Mouse (Mus musculus): ENCODE results near the gene Arid3a. TPM values are rescaled to one million over a fixed set of nuclear protein-coding genes. Genes with fewer than 3 reads are reported as not detected.

Arid3a gene
- total and polyA plus RNA-seq, 3 experiments: 11.8 to 17.2 TPM; not detected in 1

DNA sequence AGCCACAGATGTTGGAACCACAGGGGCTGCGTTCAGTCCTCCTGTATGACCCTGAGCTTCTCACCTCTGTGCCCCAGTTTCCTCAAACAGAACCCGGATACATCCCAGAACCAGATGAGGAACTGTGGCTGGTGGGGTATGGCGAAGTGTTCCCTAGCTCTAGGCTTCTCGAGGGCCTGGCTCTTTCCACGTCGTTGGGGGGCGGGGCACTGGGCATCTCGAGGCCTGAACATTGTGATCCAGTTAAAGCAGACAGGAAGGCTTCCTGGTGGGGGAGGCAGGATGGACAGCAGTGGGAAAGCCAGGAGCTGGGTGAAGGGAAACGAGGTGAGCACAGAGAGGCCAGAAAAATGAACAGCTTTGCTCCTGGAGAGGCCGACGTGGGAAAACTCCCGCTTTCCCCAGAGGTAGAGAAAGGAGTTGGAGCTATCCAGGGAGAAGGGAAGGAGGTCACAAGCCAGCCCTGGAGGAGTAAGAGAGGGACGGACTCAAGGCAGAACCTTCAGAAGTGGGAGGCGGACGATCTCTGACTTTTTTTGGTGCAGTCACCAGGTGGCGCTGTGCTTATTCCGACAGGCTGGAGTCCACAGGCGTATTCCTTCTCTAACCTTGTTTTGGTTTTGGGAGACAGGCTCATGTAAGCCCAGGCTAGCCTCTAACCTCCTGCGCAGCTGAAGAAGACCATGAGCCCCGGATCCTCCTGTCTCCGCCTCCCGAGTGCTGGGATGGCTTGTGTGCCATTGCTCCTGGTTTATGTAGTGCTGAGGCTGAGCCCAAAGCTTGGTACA, 43.4 kb upstream of the Arid3a start:
- H3K4me3 ChIP-seq (ENCODE audit: control insufficient read depth in 1 of 2, insufficient read depth in 1 of 2, low read depth in 2 of 2, low read length in 2 of 2): peak overlapping the region; percentile 45 to 50
- no peak overlapping the region for H3K27ac ChIP-seq (ENCODE audit: control insufficient read depth, low read depth, low read length)
- H3K79me2 ChIP-seq (ENCODE audit: control insufficient read depth, insufficient read depth, low read length, poor library complexity): no peaks in the 10 kb centered on the region
- H3K9ac ChIP-seq (ENCODE audit: control insufficient read depth, low read depth, low read length, poor library complexity, severe bottlenecking): peak overlapping the region; percentile 68
- peak; percentile 92 for DNase-seq (ENCODE audit: low read depth, low spot score)
- TF ChIP-seq SIN3A (IDR thresholded peaks at IDR 0.05; ENCODE audit: low read length): peak; percentile 63
- peak; percentile 52 for TF ChIP-seq RAD21 (IDR thresholded peaks at IDR 0.05; ENCODE audit: low read depth, low read length)
- TF ChIP-seq POLR2A (IDR thresholded peaks at IDR 0.05; ENCODE audit: control insufficient read depth in 1 of 2, insufficient read depth in 1 of 2, low read depth in 1 of 2, low read length in 2 of 2, poor library complexity in 1 of 2): 0 out of 4 replicates have a peak, but pooled peaks of 1 of the 2 experiments have one; percentile 18
- TF ChIP-seq ETS1 (IDR thresholded peaks at IDR 0.05; ENCODE audit: low read depth, low read length): no peak
- 0 out of 2 replicates have a peak, but pooled peaks have one; percentile 20 for TF ChIP-seq MXI1 (IDR thresholded peaks at IDR 0.05; ENCODE audit: low read depth, low read length)
- peak; percentile 83 for TF ChIP-seq SMC3 (IDR thresholded peaks at IDR 0.05; ENCODE audit: low read depth, low read length)
- peak; percentile 84 to 88 (median 85) for TF ChIP-seq CTCF (IDR thresholded peaks at IDR 0.05 in 2 of 3, conservative IDR thresholded peaks at IDR 0.05 in 1 of 3; ENCODE audit: control insufficient read depth in 1 of 3, insufficient read depth in 1 of 3, low read depth in 2 of 3, low read length in 3 of 3, poor library complexity in 1 of 3, severe bottlenecking in 1 of 3)
- peak; percentile 23; the same call in 1 of the 2 replicates for TF ChIP-seq ZC3H11A (IDR thresholded peaks at IDR 0.05; ENCODE audit: low read depth, low read length)
- TF ChIP-seq MYC (IDR thresholded peaks at IDR 0.05; ENCODE audit: low read depth, low read length): 0 out of 2 replicates have a peak, but pooled peaks have one; percentile 25
- TF ChIP-seq E2F4 (IDR thresholded peaks at IDR 0.05; ENCODE audit: borderline replicate concordance, low read depth, low read length): no peak
- TF ChIP-seq POLR2AphosphoS5 (IDR thresholded peaks at IDR 0.05; ENCODE audit: borderline replicate concordance, low read depth, low read length): no peak
- 0 out of 2 replicates have a peak, but pooled peaks have one; percentile 26 for TF ChIP-seq NELFE (IDR thresholded peaks at IDR 0.05; ENCODE audit: low read depth, low read length)
- 0 out of 2 replicates have a peak, but pooled peaks have one; percentile 28 for TF ChIP-seq TBP (IDR thresholded peaks at IDR 0.05; ENCODE audit: low read depth, low read length)
- peak; percentile 64 for TF ChIP-seq HCFC1 (IDR thresholded peaks at IDR 0.05; ENCODE audit: low read depth, low read length)
- peaks cover 0 to 10% of the 10 kb centered on the region in 2 experiments; a peak in 2 of 4 replicates for H3K36me3 ChIP-seq (ENCODE audit: control insufficient read depth in 1 of 2, insufficient read depth in 2 of 2, low read length in 2 of 2)
- peaks cover 6 to 35% of the 10 kb centered on the region in 2 experiments; a peak in 3 of 4 replicates for H3K4me1 ChIP-seq (ENCODE audit: control insufficient read depth in 1 of 2, insufficient read depth in 2 of 2, low read length in 2 of 2)
- H3K27me3 ChIP-seq (ENCODE audit: control insufficient read depth in 1 of 2, insufficient read depth in 2 of 2, low read length in 2 of 2): no peaks in the 10 kb centered on the region
- H3K9me3 ChIP-seq (replicated peaks; ENCODE audit: insufficient read depth, low read length): no peaks in the 10 kb centered on the region

DNA sequence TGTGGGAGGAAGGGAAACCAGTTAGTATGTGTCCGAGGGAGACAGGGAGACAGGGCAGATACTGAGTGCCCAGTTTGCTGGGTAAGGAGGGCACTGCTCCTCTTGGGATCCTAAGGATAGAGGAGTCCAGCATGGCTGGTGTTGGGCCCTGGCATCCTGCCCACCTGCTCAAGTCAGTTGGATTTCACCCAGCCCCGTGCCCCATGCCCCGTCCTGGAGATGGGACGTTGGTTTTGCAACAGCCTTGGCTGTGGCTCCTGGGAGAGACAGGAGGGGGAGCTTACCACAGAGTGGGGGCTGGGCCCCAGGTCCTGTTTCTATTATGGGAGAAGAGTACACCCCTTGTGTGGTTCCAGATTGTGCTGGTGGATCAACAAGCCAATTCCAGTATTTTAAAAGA, 42.4 kb upstream of the Arid3a start:
- Histone ChIP-seq H3K27me3 (ENCODE audit: control insufficient read depth in 1 of 2, insufficient read depth in 2 of 2, low read length in 2 of 2) (no peaks in the 10 kb centered on the region), H3K27ac (ENCODE audit: control insufficient read depth, low read depth, low read length) (no peak overlapping the region), H3K9me3 (replicated peaks; ENCODE audit: insufficient read depth, low read length) (no peaks in the 10 kb centered on the region), H3K79me2 (ENCODE audit: control insufficient read depth, insufficient read depth, low read length, poor library complexity) (no peaks in the 10 kb centered on the region), H3K36me3 (ENCODE audit: control insufficient read depth in 1 of 2, insufficient read depth in 2 of 2, low read length in 2 of 2) (peaks cover 0 to 10% of the 10 kb centered on the region in 2 experiments; a peak in 2 of 4 replicates), H3K9ac (ENCODE audit: control insufficient read depth, low read depth, low read length, poor library complexity, severe bottlenecking) (peak overlapping the region; percentile 68; the same call in 1 of the 2 replicates), H3K4me1 (ENCODE audit: control insufficient read depth in 1 of 2, insufficient read depth in 2 of 2, low read length in 2 of 2) (peaks cover 6 to 35% of the 10 kb centered on the region in 2 experiments; a peak in 3 of 4 replicates), H3K4me3 (ENCODE audit: control insufficient read depth in 1 of 2, insufficient read depth in 1 of 2, low read depth in 2 of 2, low read length in 2 of 2) (peak overlapping the region; percentile 13 to 50; a peak in 2 of 4 replicates)
- TF ChIP-seq ZC3H11A (IDR thresholded peaks at IDR 0.05; ENCODE audit: low read depth, low read length) (no peak), TAL1 (IDR thresholded peaks at IDR 0.05; ENCODE audit: low read length) (no peak), NELFE (IDR thresholded peaks at IDR 0.05; ENCODE audit: low read depth, low read length) (no peak), TBP (IDR thresholded peaks at IDR 0.05; ENCODE audit: low read depth, low read length) (no peak), UBTF (IDR thresholded peaks at IDR 0.05; ENCODE audit: borderline replicate concordance, insufficient read depth, low read depth, low read length) (no peak), CHD1 (IDR thresholded peaks at IDR 0.05; ENCODE audit: low read depth, low read length) (no peak), HCFC1 (IDR thresholded peaks at IDR 0.05; ENCODE audit: low read depth, low read length) (no peak), MAX (IDR thresholded peaks at IDR 0.05; ENCODE audit: low read length) (no peak), SIN3A (IDR thresholded peaks at IDR 0.05; ENCODE audit: low read length) (no peak), MAZ (IDR thresholded peaks at IDR 0.05; ENCODE audit: low read depth, low read length) (no peak), ZNF384 (IDR thresholded peaks at IDR 0.05; ENCODE audit: low read depth, low read length) (no peak), MEF2A (IDR thresholded peaks at IDR 0.05; ENCODE audit: extremely low read depth, insufficient replicate concordance, low read depth, low read length, poor library complexity, severe bottlenecking) (no peak), NRF1 (IDR thresholded peaks at IDR 0.05; ENCODE audit: insufficient read depth, low read depth, low read length, poor library complexity, severe bottlenecking) (no peak), BHLHE40 (IDR thresholded peaks at IDR 0.05; ENCODE audit: borderline replicate concordance, low read depth, low read length) (no peak), TCF12 (IDR thresholded peaks at IDR 0.05; ENCODE audit: low read depth, low read length) (no peak)
- no peak for DNase-seq (ENCODE audit: low read depth, low spot score)
